Mouse (Mus musculus): ENCODE measurements around the gene Alox5ap. TPM values are rescaled to one million over a fixed set of nuclear protein-coding genes. Genes with fewer than 3 reads are reported as not detected.

The Alox5ap gene
- polyA plus RNA-seq, 1 experiment from 2014 or later, result 5.6 TPM

Small RNAs within 50 kb of the gene (microRNA-seq; reads per million reads assigned to microRNA genes)
- gene Gm24105, result not detected

Other genes starting within 250 kb of the Alox5ap start
- 71.6 and 73.8 TPM in 2 replicates for gene Uspl1, start 80.4 kb upstream of the Alox5ap start, polyA plus RNA-seq (2016; fragmentation: Nextera tagmentation; extraction: Ambion mirVana)
- 1,906 and 2,082 TPM in 2 replicates for gene Hmgb1, start 80.3 kb upstream of the Alox5ap start, polyA plus RNA-seq (2016; fragmentation: Nextera tagmentation; extraction: Ambion mirVana)
- 1.2 and 1.3 TPM in 2 replicates for gene Medag, start 147.0 kb downstream of the Alox5ap start, polyA plus RNA-seq (2016; fragmentation: Nextera tagmentation; extraction: Ambion mirVana)
- gene Tex26, start 174.9 kb downstream of the Alox5ap start, polyA plus RNA-seq (2016; fragmentation: Nextera tagmentation; extraction: Ambion mirVana), result 2.0 and 2.9 TPM in 2 replicates

All from forebrain, embryonic 12.5 days (tissue).